Mouse (Mus musculus): ENCODE data around the gene Boll.

- TF ChIP-seq POLR2A (IDR thresholded peaks at IDR 0.05; ENCODE audit: borderline replicate concordance, insufficient read depth, low read length) (no peak), CTCF (IDR thresholded peaks at IDR 0.05; ENCODE audit: borderline replicate concordance, insufficient read depth, low read depth, low read length) (no peak)
These were observed 635 bp downstream of the Boll start for GRCm38 (mm10) chr1:55362634-55363033.

All from cerebellum, adult 2 months (tissue).